Mouse (Mus musculus) brown adipose tissue, adult 24 weeks (tissue): Measurements from ENCODE around the gene Slc26a5. TPM values are rescaled to one million over a fixed set of nuclear protein-coding genes. Genes with fewer than 3 reads are reported as not detected.

Experiments used
- H3K27ac ChIP-seq: fragments of 200-500 bp; replicated peaks from 2 replicates; pipeline ENCODE4 v1.5.1; 2012; ENCODE audit warnings: low read depth, mild to moderate bottlenecking, low read length
- H3K4me1 ChIP-seq: fragments of 200-500 bp; 2 replicates; pipeline ENCODE4 v1.6.1; 2012; ENCODE audit warnings: low read length, mixed read lengths; ENCODE audit not compliant: control insufficient read depth, insufficient read depth, insufficient read length
- H3K4me3 ChIP-seq: fragments of 200-500 bp; 2 replicates; pipeline ENCODE4 v1.5.1; 2012; ENCODE audit warnings: low read depth, mild to moderate bottlenecking, low read length, moderate library complexity; ENCODE audit not compliant: insufficient read depth
- polyA plus RNA-seq: library from polyadenylated mRNA; stranded (reverse); fragments of >200 nt; gene quantifications from 2 replicates; pipeline ENCODE4 v1.2.4, GENCODE M21; 2012; ENCODE audit not compliant: missing spikeins, insufficient read depth, insufficient read length

The Slc26a5 gene
- polyA plus RNA-seq, 1 experiment, result not detected

GRCm38 (mm10) chr5:21846616-21847290 is 18.7 kb downstream of the Slc26a5 start:
- Histone ChIP-seq H3K27ac (no peak overlapping the region), H3K4me1 (no peaks in the 10 kb centered on the region), H3K4me3 (no peak overlapping the region)

DNA sequence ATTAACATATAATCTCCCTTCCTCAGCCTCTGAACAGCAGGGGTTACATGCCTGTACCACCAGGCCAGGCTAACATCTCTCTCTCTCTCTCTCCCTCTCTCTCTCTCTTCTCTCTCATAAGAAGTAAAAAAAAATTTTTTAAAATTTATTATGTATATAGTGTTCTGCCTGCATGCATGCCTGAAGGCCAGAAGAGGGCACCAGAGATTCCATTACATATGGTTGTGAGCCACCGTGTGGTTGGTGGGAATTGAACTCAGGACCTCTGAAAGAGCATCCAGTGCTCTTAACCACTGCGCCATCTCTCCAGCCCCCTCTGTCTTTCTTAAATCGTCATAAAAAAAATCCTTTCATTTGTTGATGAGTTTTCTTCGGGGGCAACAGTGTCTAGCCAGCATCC is 20.7 kb downstream of the Slc26a5 start:
- no peak overlapping the region for H3K27ac ChIP-seq
- no peak overlapping the region for H3K4me3 ChIP-seq

GRCm38 (mm10) chr5:21831761-21832160 is 33.6 kb downstream of the Slc26a5 start:
- Histone ChIP-seq H3K27ac (no peak overlapping the region), H3K4me1 (no peaks in the 10 kb centered on the region), H3K4me3 (no peak overlapping the region)

More for the DNA sequence above, 20.7 kb downstream of the Slc26a5 start:
- no peaks in the 10 kb centered on the region for H3K4me1 ChIP-seq

DNA sequence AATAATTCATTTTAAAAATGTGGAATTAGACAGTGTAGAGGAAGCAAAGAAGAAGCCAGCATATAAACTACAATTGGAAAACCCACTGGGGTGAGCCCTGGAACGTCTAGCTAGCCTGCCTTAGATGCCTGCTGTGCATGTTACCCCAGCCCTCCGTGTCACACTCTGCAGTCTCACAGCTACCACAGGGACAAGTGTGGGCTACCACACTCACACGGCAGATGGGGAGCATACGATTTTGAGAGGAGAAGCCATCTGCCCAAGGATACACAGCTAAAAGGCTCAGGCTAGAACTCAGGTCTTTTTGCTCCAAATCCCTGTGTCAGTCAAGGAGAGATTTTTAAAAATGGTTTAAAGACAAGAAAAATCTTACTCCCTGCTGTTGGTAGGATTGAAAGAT is 36.5 kb downstream of the Slc26a5 start:
- H3K4me3 ChIP-seq, result no peak overlapping the region
- H3K4me1 ChIP-seq, result no peaks in the 10 kb centered on the region
- no peak overlapping the region for H3K27ac ChIP-seq

DNA sequence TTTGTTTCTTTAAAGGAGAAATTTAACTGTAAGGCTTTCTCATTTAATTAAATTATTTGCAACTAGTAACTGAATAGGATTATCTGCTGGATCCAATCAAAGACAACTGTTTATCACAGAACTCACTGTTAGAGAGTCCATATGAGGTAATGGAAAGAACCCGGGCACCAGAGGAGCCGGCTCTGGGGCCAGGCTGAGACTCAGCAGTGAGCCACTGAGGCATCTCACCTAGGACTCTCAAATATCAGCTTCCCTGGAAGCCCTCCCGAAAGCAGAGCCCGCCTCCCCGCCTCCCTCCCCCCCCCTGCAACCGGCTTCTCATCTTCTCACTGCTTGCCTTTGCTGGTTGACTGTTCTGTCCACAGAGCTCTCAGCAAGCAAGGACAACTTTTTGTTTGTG is 37.8 kb downstream of the Slc26a5 start:
- H3K4me1 ChIP-seq, result no peaks in the 10 kb centered on the region
- H3K4me3 ChIP-seq, result no peak overlapping the region
- H3K27ac ChIP-seq, result no peak overlapping the region

GRCm38 (mm10) chr5:21826370-21826769 is 39.0 kb downstream of the Slc26a5 start:
- no peak overlapping the region for H3K27ac ChIP-seq
- no peak overlapping the region for H3K4me3 ChIP-seq
- H3K4me1 ChIP-seq, result no peaks in the 10 kb centered on the region

DNA sequence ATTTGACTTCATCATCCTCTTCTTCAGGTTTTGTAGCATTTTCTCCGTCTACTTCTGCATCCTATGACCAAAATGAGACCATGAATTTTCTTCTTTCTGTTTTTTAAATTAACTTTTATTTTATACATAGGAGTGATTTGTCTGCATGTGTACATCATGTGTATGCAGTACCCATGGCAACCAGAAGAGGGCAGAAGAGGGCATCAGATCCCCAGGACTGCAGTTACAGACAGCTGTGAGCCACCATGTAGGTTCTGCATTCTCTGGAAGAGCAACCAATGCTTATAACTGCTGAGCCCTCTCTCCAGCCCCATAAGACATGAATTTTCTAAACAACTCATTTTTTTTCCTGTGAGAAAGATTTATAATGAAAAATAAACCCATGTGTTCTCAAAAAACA is 51.4 kb downstream of the Slc26a5 start:
- no peak overlapping the region for H3K4me3 ChIP-seq
- H3K27ac ChIP-seq, result no peak overlapping the region
- H3K4me1 ChIP-seq, result no peaks in the 10 kb centered on the region

DNA sequence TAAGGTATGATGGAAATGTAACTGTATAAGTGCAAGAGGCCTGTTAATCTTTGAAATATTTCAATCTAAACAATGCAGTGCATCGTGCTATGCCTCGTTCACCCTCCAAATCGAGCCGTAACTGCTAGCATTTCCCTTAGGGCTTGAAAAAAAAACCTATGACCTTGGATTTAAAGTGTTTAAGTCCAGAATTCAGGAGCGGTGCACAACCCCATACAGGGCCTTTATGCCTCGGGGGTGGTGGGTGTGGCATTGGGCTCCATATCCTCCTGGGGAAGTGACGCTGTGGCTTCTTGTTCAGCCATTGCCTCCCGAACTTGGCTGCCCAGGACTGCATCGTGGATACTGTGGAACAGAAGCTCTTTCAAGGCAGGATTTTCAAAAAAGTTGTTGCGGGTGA is 54.5 kb downstream of the Slc26a5 start:
- Histone ChIP-seq H3K4me3 (no peak overlapping the region), H3K27ac (no peak overlapping the region), H3K4me1 (no peaks in the 10 kb centered on the region)

DNA sequence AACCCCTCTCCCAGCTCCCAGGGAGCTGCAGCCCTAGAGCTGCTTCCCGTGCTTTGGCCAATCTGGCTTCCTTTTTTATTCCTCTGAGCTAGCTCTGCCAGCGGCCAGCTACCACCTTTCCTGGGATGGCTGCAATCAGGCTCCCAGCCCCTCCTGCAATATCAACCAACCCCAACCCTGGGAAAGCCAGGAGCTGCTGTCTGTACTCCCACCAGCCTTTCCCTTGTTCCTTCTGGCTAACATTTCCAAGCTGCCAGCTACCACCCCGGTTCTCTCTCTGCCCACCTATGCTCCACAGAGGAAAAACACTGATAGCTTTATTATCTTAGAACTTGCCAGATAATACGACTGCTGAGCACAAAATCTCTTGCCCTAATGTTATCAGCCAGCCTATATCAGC is 60.6 kb downstream of the Slc26a5 start:
- no peak overlapping the region for H3K4me3 ChIP-seq
- no peaks in the 10 kb centered on the region for H3K4me1 ChIP-seq
- H3K27ac ChIP-seq, result no peak overlapping the region

- no peaks in the 10 kb centered on the region for H3K4me1 ChIP-seq
- H3K27ac ChIP-seq, result no peak overlapping the region
- H3K4me3 ChIP-seq, result no peak overlapping the region
Measured at GRCm38 (mm10) chr5:21803691-21804188, 61.7 kb downstream of the Slc26a5 start.

DNA sequence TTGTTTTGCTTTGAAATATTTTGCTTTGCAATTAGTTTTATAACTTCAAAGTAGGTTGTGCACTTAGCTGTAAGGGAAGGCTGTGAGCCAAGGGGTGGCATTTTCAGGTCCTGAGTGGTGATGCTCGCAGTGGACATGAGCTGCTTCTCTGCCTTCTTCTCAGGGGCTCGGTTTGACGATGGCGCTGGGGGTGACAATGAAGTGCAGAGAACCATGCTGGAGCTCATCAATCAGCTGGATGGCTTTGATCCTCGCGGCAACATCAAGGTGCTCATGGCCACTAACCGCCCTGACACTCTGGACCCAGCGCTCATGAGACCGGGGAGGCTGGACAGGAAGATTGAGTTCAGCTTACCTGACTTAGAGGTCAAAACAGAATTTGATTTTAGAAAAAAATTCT is 62.5 kb downstream of the Slc26a5 start:
- Histone ChIP-seq H3K4me1 (no peaks in the 10 kb centered on the region), H3K27ac (no peak overlapping the region), H3K4me3 (no peak overlapping the region)

DNA sequence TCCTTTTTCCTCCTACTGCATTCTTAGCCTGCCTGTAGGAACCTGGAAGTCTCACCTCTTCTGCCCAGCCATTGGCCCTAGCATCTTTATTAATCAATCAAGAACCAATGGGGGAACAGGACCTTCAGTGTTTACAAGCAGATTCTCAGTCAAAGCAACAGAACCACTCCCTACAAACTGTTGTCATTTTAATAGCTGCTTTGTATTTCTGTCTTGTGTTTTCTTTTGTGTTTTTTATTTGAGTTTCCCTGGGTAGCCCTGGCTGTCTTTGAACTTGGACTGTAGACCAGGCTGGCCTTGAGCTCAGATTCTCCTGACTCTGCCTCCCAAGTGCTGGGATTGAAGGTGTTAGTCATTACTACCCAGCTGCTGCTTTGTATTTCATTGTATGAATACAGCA is 73.2 kb downstream of the Slc26a5 start:
- no peak overlapping the region for H3K4me3 ChIP-seq
- no peak overlapping the region for H3K27ac ChIP-seq

GRCm38 (mm10) chr5:21789061-21789460 is 76.3 kb downstream of the Slc26a5 start:
- no peak overlapping the region for H3K27ac ChIP-seq
- peaks cover 10% of the 10 kb centered on the region; the same call in 1 of the 2 replicates for H3K4me1 ChIP-seq
- no peak overlapping the region for H3K4me3 ChIP-seq

More for the DNA sequence above, 73.2 kb downstream of the Slc26a5 start:
- H3K4me1 ChIP-seq, result peaks cover 10% of the 10 kb centered on the region; the same call in 1 of the 2 replicates

DNA sequence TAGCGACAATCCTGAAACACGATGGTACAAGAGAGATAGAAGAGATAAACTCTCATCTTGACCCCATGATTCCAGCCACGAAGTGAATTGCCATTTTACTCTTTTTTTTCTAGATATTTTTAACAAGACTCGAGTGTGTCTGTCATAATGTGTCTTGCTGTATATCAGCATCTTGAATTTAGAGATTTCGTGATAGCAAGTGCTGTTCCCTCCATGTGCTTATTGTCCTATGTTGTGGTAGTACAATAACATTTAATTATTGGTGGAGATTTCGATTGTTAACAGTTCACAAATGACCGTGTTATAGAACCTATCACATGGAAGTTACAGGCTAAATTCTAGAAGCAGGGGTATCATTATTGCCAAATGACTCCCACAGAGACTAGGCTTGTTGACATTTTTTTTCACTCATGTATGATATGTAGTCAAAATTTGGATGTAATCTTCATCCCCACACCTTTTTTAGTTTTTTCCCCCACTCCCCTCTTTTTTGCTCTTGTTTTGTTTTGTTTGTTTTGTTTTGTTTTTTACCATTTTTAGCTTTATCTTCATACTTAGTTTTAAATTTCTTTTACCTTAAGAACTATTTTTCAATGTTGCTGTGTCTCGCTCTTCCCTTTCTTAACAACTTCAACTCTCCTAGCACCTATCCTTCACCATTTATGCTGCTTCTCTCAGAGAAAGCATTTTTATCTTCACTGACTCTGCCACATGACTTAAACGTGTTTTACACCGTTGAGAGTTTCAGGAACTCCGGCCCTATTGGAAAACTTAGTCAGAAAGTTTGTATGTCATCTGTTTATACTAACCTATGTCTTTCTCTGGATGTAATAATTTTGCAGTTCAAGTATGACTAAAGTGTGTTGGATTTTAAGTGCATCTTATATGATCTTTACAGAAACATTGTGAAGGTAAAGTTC is 78.0 kb downstream of the Slc26a5 start:
- Histone ChIP-seq H3K4me3 (peak overlapping the region; percentile 81), H3K4me1 (peaks cover 10% of the 10 kb centered on the region; the same call in 1 of the 2 replicates), H3K27ac (peak overlapping the region; percentile 84; the same call in 1 of the 2 replicates)
